Mouse (Mus musculus) CD4-positive naive resting alpha-beta T cell, adult 76 days (primary cell): ENCODE data around the gene Phka1. TPM values are rescaled to one million over a fixed set of nuclear protein-coding genes. Genes with fewer than 3 reads are reported as not detected.

ENCODE experiments used
- total RNA-seq: library from RNA; stranded (reverse); gene quantifications from one replicate; pipeline ENCODE4 v1.2.4, GENCODE M21; 2023

Phka1 gene
- 1.4 TPM for total RNA-seq

GRCm38 (mm10) chrX:102643823-102644572 is at the start of gene Phka1:
Gene Phka1, minus strand, starts transcription at chrX:102644246.

GRCm38 (mm10) chrX:102686872-102687271 is 42.8 kb upstream of the Phka1 start, which contains the start of gene Gm3880:
Gene Gm3880, minus strand, starts transcription at chrX:102686972.

GRCm38 (mm10) chrX:102504644-102505481 is 139.2 kb downstream of the Phka1 start, which contains the start of gene Hdac8:
Gene Hdac8, minus strand, starts transcription at chrX:102505359.

Other genes starting within 250 kb of the Phka1 start
- 24.5 TPM for gene Hdac8, start 138.9 kb downstream of the Phka1 start, total RNA-seq
- gene Gm3880, start 42.7 kb upstream of the Phka1 start, total RNA-seq: not detected
- gene Gm9112, start 63.4 kb upstream of the Phka1 start, total RNA-seq: not detected
- gene Dmrtc1b, start 63.6 kb upstream of the Phka1 start, total RNA-seq: not detected
- gene Dmrtc1c1, start 158.7 kb upstream of the Phka1 start, total RNA-seq: not detected
- gene Dmrtc1c2, start 210.4 kb upstream of the Phka1 start, total RNA-seq: not detected
- not detected for gene 1700031F05Rik, start 223.7 kb upstream of the Phka1 start, total RNA-seq